Mouse (Mus musculus): ENCODE measurements at regions not wholly inside any gene's neighbourhood (a gene's known extent, or its start where the extent isn't known, plus 50 kb on each side); places are given as distances from the start of the nearest gene placed in this dataset.

DNA sequence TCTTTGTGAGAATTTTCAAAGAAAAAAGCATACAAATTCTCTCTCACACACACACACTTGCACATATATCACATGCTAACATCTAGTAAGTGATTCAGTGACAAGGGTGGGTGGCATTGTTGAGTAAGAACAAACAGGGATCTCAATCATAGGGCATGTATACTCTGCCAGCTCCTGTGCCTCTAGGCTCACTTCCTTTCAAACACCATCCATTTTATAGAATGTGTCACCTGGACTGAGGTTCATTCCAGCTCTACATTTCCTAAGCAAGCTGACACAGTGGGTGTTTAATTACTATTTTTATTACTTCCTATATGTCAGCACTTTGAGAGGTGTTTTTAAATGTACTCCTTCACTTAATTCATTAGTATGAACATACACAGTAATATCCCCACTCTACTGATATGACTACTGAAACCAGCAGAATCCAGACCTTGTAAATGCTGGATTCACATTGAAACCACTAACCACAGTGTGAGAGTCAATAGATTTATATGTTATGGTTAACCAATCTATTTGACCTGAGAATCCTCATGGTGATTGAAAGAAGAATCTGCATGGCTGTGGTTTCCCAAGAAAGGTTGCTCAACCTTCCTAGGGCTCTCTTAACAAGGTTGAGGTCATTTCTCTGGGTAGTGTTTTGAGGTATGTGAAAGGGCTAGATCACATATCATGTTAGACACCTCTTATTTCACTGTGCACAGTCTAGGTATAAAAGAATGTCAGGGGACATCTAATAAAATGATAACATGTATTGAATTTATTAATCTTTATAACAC is 480.5 kb upstream of the Tnp1 start:
- Histone ChIP-seq H3K4me1 (no peaks in the 10 kb centered on the region), H3K36me3 (no peaks in the 10 kb centered on the region), H3K27me3 (no peaks in the 10 kb centered on the region), H3K9me3 (replicated peaks) (no peaks in the 10 kb centered on the region), H3K4me3 (replicated peaks) (no peak overlapping the region), H3K9ac (no peak overlapping the region), H3K4me2 (replicated peaks) (no peak overlapping the region), H3K27ac (replicated peaks) (no peak overlapping the region)
- no peak for ATAC-seq (ENCODE audit: insufficient number of reproducible peaks, low FRiP score, low TSS enrichment, low read depth)

GRCm38 (mm10) chr1:73481956-73482355 is 466.2 kb upstream of the Tnp1 start:
- no peak for ATAC-seq (ENCODE audit: insufficient number of reproducible peaks, low FRiP score, low TSS enrichment, low read depth)
- Histone ChIP-seq H3K4me1 (0 out of 2 replicates have a peak, but pooled peaks cover 2% of the 10 kb centered on the region), H3K4me3 (replicated peaks) (no peak overlapping the region), H3K36me3 (no peaks in the 10 kb centered on the region), H3K27ac (replicated peaks) (no peak overlapping the region), H3K9ac (no peak overlapping the region), H3K4me2 (replicated peaks) (no peak overlapping the region), H3K27me3 (no peaks in the 10 kb centered on the region), H3K9me3 (replicated peaks) (no peaks in the 10 kb centered on the region)
- WGBS: 50% methylated on average over 2 of the region's 2 CpGs

DNA sequence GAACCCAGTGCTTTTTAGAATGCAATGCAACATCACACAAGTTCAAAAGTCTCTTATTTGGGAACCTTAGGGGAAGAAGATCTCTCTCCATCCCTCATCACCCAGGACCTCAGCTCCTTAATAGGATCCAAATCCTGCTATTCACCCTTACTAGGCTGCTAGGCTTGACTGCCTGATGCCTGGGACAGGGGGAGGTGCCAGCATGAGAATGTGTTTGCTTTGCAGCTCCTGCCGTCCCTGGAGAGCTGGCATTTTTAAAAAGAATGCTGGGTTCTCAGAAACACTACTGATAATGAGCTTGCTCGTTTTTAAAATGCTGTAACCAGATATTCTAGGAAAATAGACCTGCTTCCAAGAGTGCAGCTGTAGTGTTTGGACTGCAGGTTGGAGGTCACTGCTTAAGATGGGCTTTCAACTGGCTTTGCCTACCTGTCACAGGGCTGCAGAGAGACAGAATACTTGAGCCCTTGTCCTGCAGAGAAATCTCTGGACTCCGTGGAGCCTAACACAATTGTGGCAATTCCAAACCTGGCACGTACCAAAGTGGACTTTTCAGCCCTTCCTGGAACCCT is 463.7 kb upstream of the Tnp1 start:
- H3K4me1 ChIP-seq: 0 out of 2 replicates have a peak, but pooled peaks cover 2% of the 10 kb centered on the region
- H3K27ac ChIP-seq (replicated peaks): no peak overlapping the region
- H3K9ac ChIP-seq: no peak overlapping the region
- H3K4me2 ChIP-seq (replicated peaks): no peak overlapping the region
- no peaks in the 10 kb centered on the region for H3K27me3 ChIP-seq
- ATAC-seq (ENCODE audit: insufficient number of reproducible peaks, low FRiP score, low TSS enrichment, low read depth): no peak
- no peaks in the 10 kb centered on the region for H3K36me3 ChIP-seq
- no peak overlapping the region for H3K4me3 ChIP-seq (replicated peaks)
- WGBS: 36% methylated on average over 4 of the region's 4 CpGs
- no peaks in the 10 kb centered on the region for H3K9me3 ChIP-seq (replicated peaks)

GRCm38 (mm10) chr1:73460598-73460997 is 444.9 kb upstream of the Tnp1 start:
- Histone ChIP-seq H3K27me3 (no peaks in the 10 kb centered on the region), H3K9ac (no peak overlapping the region), H3K4me1 (peaks cover 3% of the 10 kb centered on the region; the same call in 1 of the 2 replicates), H3K36me3 (no peaks in the 10 kb centered on the region), H3K4me3 (replicated peaks) (no peak overlapping the region), H3K27ac (replicated peaks) (no peak overlapping the region), H3K9me3 (replicated peaks) (no peaks in the 10 kb centered on the region), H3K4me2 (replicated peaks) (no peak overlapping the region)
- ATAC-seq (ENCODE audit: insufficient number of reproducible peaks, low FRiP score, low TSS enrichment, low read depth): no peak
- 69% methylated on average over 3 of the region's 3 CpGs for WGBS

DNA sequence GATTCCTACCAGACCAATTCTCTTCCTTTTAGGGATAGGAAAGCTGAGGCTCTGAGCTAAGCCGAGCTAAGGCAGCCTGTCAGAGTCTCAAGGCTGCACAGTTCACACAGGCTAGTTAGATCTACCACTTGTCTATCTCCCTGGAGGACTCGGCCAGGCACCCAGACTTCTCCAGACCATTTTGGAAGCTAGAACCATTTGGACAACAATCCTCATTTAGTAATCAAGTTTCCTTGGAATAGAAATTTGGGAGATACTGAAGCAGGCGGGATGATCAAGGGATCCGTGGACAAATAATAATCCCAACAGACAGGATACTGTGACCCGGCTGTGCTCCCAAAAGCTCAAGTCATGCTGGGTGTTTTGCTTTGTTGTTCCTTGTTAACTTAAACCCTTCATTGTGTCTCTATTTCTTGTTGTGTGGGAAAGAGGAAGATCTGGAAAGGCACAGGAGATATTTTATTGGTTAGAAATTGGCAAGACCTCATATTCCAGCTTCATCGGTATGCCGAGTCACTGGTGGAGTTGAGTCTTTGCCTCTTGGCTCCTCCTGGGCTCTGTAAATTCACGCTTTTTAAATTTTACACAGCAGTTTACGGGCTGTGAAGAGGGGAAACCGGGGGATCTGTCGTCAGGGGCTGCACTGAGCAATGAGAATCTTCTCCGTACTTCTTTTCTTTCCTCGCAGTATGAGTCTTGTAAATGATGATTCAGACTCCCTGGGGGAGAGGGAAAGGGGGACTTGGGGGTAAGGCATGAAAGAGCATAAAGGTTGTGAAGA is 444.2 kb upstream of the Tnp1 start:
- Histone ChIP-seq H3K9me3 (replicated peaks) (no peaks in the 10 kb centered on the region), H3K27me3 (no peaks in the 10 kb centered on the region), H3K27ac (replicated peaks) (no peak overlapping the region), H3K4me1 (peaks cover 3% of the 10 kb centered on the region; the same call in 1 of the 2 replicates), H3K4me3 (replicated peaks) (no peak overlapping the region), H3K4me2 (replicated peaks) (no peak overlapping the region), H3K9ac (no peak overlapping the region), H3K36me3 (no peaks in the 10 kb centered on the region)
- WGBS: 55% methylated on average over 13 of the region's 13 CpGs
- ATAC-seq (ENCODE audit: insufficient number of reproducible peaks, low FRiP score, low TSS enrichment, low read depth): no peak

- H3K4me3 ChIP-seq (replicated peaks): no peak overlapping the region
- ATAC-seq (ENCODE audit: insufficient number of reproducible peaks, low FRiP score, low TSS enrichment, low read depth): no peak
- H3K9me3 ChIP-seq (replicated peaks): no peaks in the 10 kb centered on the region
- H3K4me1 ChIP-seq: peaks cover 3% of the 10 kb centered on the region; the same call in 1 of the 2 replicates
- H3K4me2 ChIP-seq (replicated peaks): no peak overlapping the region
- 79% methylated on average over 2 of the region's 2 CpGs for WGBS
- no peaks in the 10 kb centered on the region for H3K27me3 ChIP-seq
- no peaks in the 10 kb centered on the region for H3K36me3 ChIP-seq
- H3K9ac ChIP-seq: no peak overlapping the region
- H3K27ac ChIP-seq (replicated peaks): no peak overlapping the region
Measured at GRCm38 (mm10) chr1:73457261-73457660, 441.6 kb upstream of the Tnp1 start.

GRCm38 (mm10) chr1:73456359-73457062 is 440.8 kb upstream of the Tnp1 start:
- Histone ChIP-seq H3K9ac (no peak overlapping the region), H3K36me3 (no peaks in the 10 kb centered on the region), H3K4me3 (replicated peaks) (no peak overlapping the region), H3K27ac (replicated peaks) (no peak overlapping the region), H3K9me3 (replicated peaks) (no peaks in the 10 kb centered on the region), H3K4me2 (replicated peaks) (no peak overlapping the region), H3K27me3 (no peaks in the 10 kb centered on the region), H3K4me1 (peaks cover 3% of the 10 kb centered on the region; the same call in 1 of the 2 replicates)
- ATAC-seq (ENCODE audit: insufficient number of reproducible peaks, low FRiP score, low TSS enrichment, low read depth): no peak
- WGBS: 63% methylated on average over 8 of the region's 8 CpGs

- 43% methylated on average over 6 of the region's 6 CpGs for WGBS
- 0 out of 2 replicates have a peak overlapping the region, but pooled peaks have one; percentile 28 for H3K27ac ChIP-seq (replicated peaks)
- no peak overlapping the region for H3K9ac ChIP-seq
- H3K4me1 ChIP-seq: no peaks in the 10 kb centered on the region
- H3K9me3 ChIP-seq (replicated peaks): no peaks in the 10 kb centered on the region
- no peak overlapping the region for H3K4me3 ChIP-seq (replicated peaks)
- no peaks in the 10 kb centered on the region for H3K36me3 ChIP-seq
- no peaks in the 10 kb centered on the region for H3K27me3 ChIP-seq
- ATAC-seq (ENCODE audit: insufficient number of reproducible peaks, low FRiP score, low TSS enrichment, low read depth): no peak
- no peak overlapping the region for H3K4me2 ChIP-seq (replicated peaks)
Measured at GRCm38 (mm10) chr1:73444216-73444890, 428.6 kb upstream of the Tnp1 start.

GRCm38 (mm10) chr1:73438385-73438784 is 422.7 kb upstream of the Tnp1 start:
- Histone ChIP-seq H3K27me3 (no peaks in the 10 kb centered on the region), H3K9ac (no peak overlapping the region), H3K4me2 (replicated peaks) (no peak overlapping the region), H3K4me1 (peaks cover 5% of the 10 kb centered on the region; the same call in 1 of the 2 replicates), H3K27ac (replicated peaks) (no peak overlapping the region), H3K4me3 (replicated peaks) (no peak overlapping the region), H3K9me3 (replicated peaks) (no peaks in the 10 kb centered on the region), H3K36me3 (no peaks in the 10 kb centered on the region)
- ATAC-seq (ENCODE audit: insufficient number of reproducible peaks, low FRiP score, low TSS enrichment, low read depth): no peak
- WGBS: 36% methylated on average over 8 of the region's 8 CpGs

DNA sequence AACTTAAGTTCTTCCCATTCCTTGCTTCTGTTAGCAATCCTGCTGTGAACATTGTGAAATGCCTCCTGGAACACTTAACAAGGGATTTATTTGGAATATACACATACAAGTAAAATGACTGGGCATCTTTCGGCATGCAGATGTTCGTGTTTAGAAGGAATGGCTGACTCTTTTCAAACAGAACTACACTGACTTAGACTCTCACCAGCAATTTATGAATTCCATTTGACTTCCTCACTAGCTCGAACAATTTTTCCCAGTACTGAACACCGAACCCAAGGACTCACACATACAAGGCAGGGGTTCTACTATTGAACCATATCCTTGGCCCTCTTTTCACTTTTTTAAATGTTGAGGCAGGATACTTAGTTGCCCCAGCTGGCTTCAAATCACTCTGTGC is 412.4 kb upstream of the Tnp1 start:
- no peaks in the 10 kb centered on the region for H3K27me3 ChIP-seq
- H3K9ac ChIP-seq: no peak overlapping the region
- H3K4me3 ChIP-seq (replicated peaks): no peak overlapping the region
- no peaks in the 10 kb centered on the region for H3K4me1 ChIP-seq
- no peaks in the 10 kb centered on the region for H3K36me3 ChIP-seq
- ATAC-seq (ENCODE audit: insufficient number of reproducible peaks, low FRiP score, low TSS enrichment, low read depth): no peak
- H3K9me3 ChIP-seq (replicated peaks): no peaks in the 10 kb centered on the region
- 63% methylated on average over 4 of the region's 4 CpGs for WGBS
- no peak overlapping the region for H3K27ac ChIP-seq (replicated peaks)
- H3K4me2 ChIP-seq (replicated peaks): no peak overlapping the region

All from embryonic facial prominence, embryonic 15.5 days (tissue).